Mouse (Mus musculus): ENCODE data around the gene Abi2.
"Not testable (repeated sequence)": the region's sequence is repeated elsewhere in the genome, so short reads cannot be mapped to it uniquely, and the experiment has no call there.

Gene Abi2

GRCm38 (mm10) chr1:60409168-60409828 lies at the start of gene Abi2:
Gene Abi2 (plus strand): TSS chr1:60409619.
- peak; percentile 71 for DNase-seq (ENCODE audit: low read depth, low spot score)

- DNase-seq (ENCODE audit: low read depth, low spot score), result no peak
These were observed 47.8 kb upstream of the Abi2 start for GRCm38 (mm10) chr1:60361626-60362025.

- DNase-seq (ENCODE audit: low read depth, low spot score), result no peak
These were observed 32.9 kb upstream of the Abi2 start for GRCm38 (mm10) chr1:60376556-60376955.

GRCm38 (mm10) chr1:60381910-60382309 lies 27.5 kb upstream of the Abi2 start:
- peak; percentile 49 for DNase-seq (ENCODE audit: low read depth, low spot score)

GRCm38 (mm10) chr1:60404848-60405247 lies 4.6 kb upstream of the Abi2 start:
- no peak for DNase-seq (ENCODE audit: low read depth, low spot score)

GRCm38 (mm10) chr1:60408501-60409167 lies 785 bp upstream of the Abi2 start:
- no peak for DNase-seq (ENCODE audit: low read depth, low spot score)

GRCm38 (mm10) chr1:60409928-60410817 lies 754 bp downstream of the Abi2 start:
- peak; percentile 73 for DNase-seq (ENCODE audit: low read depth, low spot score)

GRCm38 (mm10) chr1:60416724-60417123 lies 7.3 kb downstream of the Abi2 start:
- no peak for DNase-seq (ENCODE audit: low read depth, low spot score)

- DNase-seq (ENCODE audit: low read depth, low spot score), result no peak
These were observed 14.5 kb downstream of the Abi2 start for GRCm38 (mm10) chr1:60423882-60424281.

- DNase-seq (ENCODE audit: low read depth, low spot score), result no peak
These were observed 18.9 kb downstream of the Abi2 start for GRCm38 (mm10) chr1:60428341-60428740.

- no peak for DNase-seq (ENCODE audit: low read depth, low spot score)
These were observed 19.5 kb downstream of the Abi2 start for GRCm38 (mm10) chr1:60428932-60429331.

- no peak for DNase-seq (ENCODE audit: low read depth, low spot score)
These were observed 22.1 kb downstream of the Abi2 start for GRCm38 (mm10) chr1:60431531-60431930.

GRCm38 (mm10) chr1:60432497-60432896 lies 23.1 kb downstream of the Abi2 start:
- no peak for DNase-seq (ENCODE audit: low read depth, low spot score)

- not testable (repeated sequence) for DNase-seq (ENCODE audit: low read depth, low spot score)
These were observed 32.0 kb downstream of the Abi2 start for GRCm38 (mm10) chr1:60441438-60441837.

- no peak for DNase-seq (ENCODE audit: low read depth, low spot score)
These were observed 37.6 kb downstream of the Abi2 start for GRCm38 (mm10) chr1:60447067-60447466.

GRCm38 (mm10) chr1:60449896-60450295 lies 40.5 kb downstream of the Abi2 start:
- DNase-seq (ENCODE audit: low read depth, low spot score), result no peak

- DNase-seq (ENCODE audit: low read depth, low spot score), result no peak
These were observed 51.2 kb downstream of the Abi2 start for GRCm38 (mm10) chr1:60460623-60461022.

- peak; percentile 70 for DNase-seq (ENCODE audit: low read depth, low spot score)
These were observed 60.1 kb downstream of the Abi2 start for GRCm38 (mm10) chr1:60469491-60469890.

GRCm38 (mm10) chr1:60470541-60470940 lies 61.1 kb downstream of the Abi2 start:
- no peak for DNase-seq (ENCODE audit: low read depth, low spot score)

GRCm38 (mm10) chr1:60481561-60481960 lies 72.1 kb downstream of the Abi2 start:
- no peak for DNase-seq (ENCODE audit: low read depth, low spot score)

- DNase-seq (ENCODE audit: low read depth, low spot score), result no peak
These were observed 73.5 kb downstream of the Abi2 start for GRCm38 (mm10) chr1:60482881-60483280.

GRCm38 (mm10) chr1:60485649-60486048 lies 76.2 kb downstream of the Abi2 start:
- DNase-seq (ENCODE audit: low read depth, low spot score), result no peak
